Comparison of ENCODE assay signal across 23 mouse cellular contexts in genomic region chr8:34363679-34364078, GRCm38 (mm10).
DNase-seq lines count a peak whose midpoint lies in the region; ATAC-seq lines count a peak whose summit lies in the region.
"Had no signal": no experiment of that assay in that cellular context is flagged by ENCODE, and none has a peak within 500 bp of the region (broad histone marks: within the 10 kb centered on the region; RNA-seq: fewer than 3 reads in every experiment).

No protein-coding gene starts in this region.

- no peak overlapping the region for H3K9ac ChIP-seq in hindbrain, embryonic 15.5 days
- peak overlapping the region; percentile 40 for H3K9ac ChIP-seq in neural tube, embryonic 12.5 days
- H3K9ac ChIP-seq: forebrain, embryonic 12.5 days; heart, embryonic 15.5 days; limb, embryonic 12.5 days; liver, embryonic 12.5 days had no signal

- no peaks in the 10 kb centered on the region for H3K27me3 ChIP-seq in hindbrain, embryonic 15.5 days
- H3K27me3 ChIP-seq in neural tube, embryonic 12.5 days (replicated peaks), result no peaks in the 10 kb centered on the region
- H3K27me3 ChIP-seq: forebrain, embryonic 12.5 days; heart, embryonic 15.5 days; limb, embryonic 12.5 days; liver, embryonic 12.5 days had no signal

- H3K4me1 ChIP-seq in hindbrain, embryonic 15.5 days (replicated peaks), result 0 out of 2 replicates have a peak, but pooled peaks cover 6% of the 10 kb centered on the region
- H3K4me1 ChIP-seq in neural tube, embryonic 12.5 days, result peaks cover 19% of the 10 kb centered on the region
- H3K4me1 ChIP-seq: forebrain, embryonic 12.5 days; heart, embryonic 15.5 days; liver, embryonic 12.5 days had no signal

- H3K4me3 ChIP-seq in hindbrain, embryonic 15.5 days, result no peak overlapping the region
- peak overlapping the region; percentile 21; the same call in 1 of the 2 replicates for H3K4me3 ChIP-seq in neural tube, embryonic 12.5 days
- H3K4me3 ChIP-seq: forebrain, embryonic 12.5 days; heart, embryonic 15.5 days; layer of hippocampus, adult 2 months; left cerebral cortex, adult 2 months; limb, embryonic 12.5 days; liver, embryonic 12.5 days; myocyte had no signal

- H3K4me2 ChIP-seq in hindbrain, embryonic 15.5 days, result peak overlapping the region; percentile 29
- peak overlapping the region; percentile 54 for H3K4me2 ChIP-seq in neural tube, embryonic 12.5 days (replicated peaks)
- H3K4me2 ChIP-seq: forebrain, embryonic 12.5 days; heart, embryonic 15.5 days; limb, embryonic 12.5 days; liver, embryonic 12.5 days had no signal

- H3K36me3 ChIP-seq in hindbrain, embryonic 15.5 days, result no peaks in the 10 kb centered on the region
- H3K36me3 ChIP-seq in neural tube, embryonic 12.5 days, result no peaks in the 10 kb centered on the region
- H3K36me3 ChIP-seq: forebrain, embryonic 12.5 days; heart, embryonic 15.5 days; limb, embryonic 12.5 days; liver, embryonic 12.5 days had no signal

- 42% methylated on average over 13 of the region's 13 CpGs for WGBS in hindbrain, embryonic 15.5 days
- 23% methylated on average over 13 of the region's 13 CpGs for WGBS in neural tube, embryonic 12.5 days

- DNase-seq in embryo, embryonic 10 days (ENCODE audit: low spot score), result peak; percentile 51
- DNase-seq in embryo, embryonic 9.5 days (ENCODE audit: extremely low spot score), result peak; percentile 35
- DNase-seq in cerebellum, postnatal 4 days (ENCODE audit: low spot score in 2 of 2), result no peak
- DNase-seq in layer of hippocampus, postnatal 14 days (ENCODE audit: low spot score in 2 of 2), result no peak
- no peak for DNase-seq in frontal cortex, adult 2 months (ENCODE audit: extremely low spot score in 1 of 2, low spot score in 1 of 2)
- DNase-seq: adrenal gland, adult 2 months; cerebellum, adult 9-11 months; gastrocnemius, postnatal 25 days; lung, adult 2 months; lung, postnatal 4 days; midbrain, embryonic 14.5 days; thymus, postnatal 25 days had no signal

- ATAC-seq in hindbrain, embryonic 15.5 days (ENCODE audit: low FRiP score, low read depth), result no peak
- peak; percentile 82 for ATAC-seq in neural tube, embryonic 12.5 days (ENCODE audit: low FRiP score, low read depth)
- ATAC-seq: intestine, postnatal 0 days; liver, embryonic 12.5 days had no signal

- 0 out of 2 replicates have a peak overlapping the region, but pooled peaks have one; percentile 2 for H3K27ac ChIP-seq in hindbrain, embryonic 15.5 days (replicated peaks)
- peak overlapping the region; percentile 82 for H3K27ac ChIP-seq in neural tube, embryonic 12.5 days
- H3K27ac ChIP-seq: forebrain, embryonic 12.5 days; heart, embryonic 15.5 days; kidney, postnatal 0 days; layer of hippocampus, adult 2 months; left cerebral cortex, adult 2 months; limb, embryonic 12.5 days; liver, embryonic 12.5 days had no signal

- H3K9me3 ChIP-seq in hindbrain, embryonic 15.5 days, result no peaks in the 10 kb centered on the region
- no peaks in the 10 kb centered on the region for H3K9me3 ChIP-seq in neural tube, embryonic 12.5 days
- H3K9me3 ChIP-seq: forebrain, embryonic 12.5 days; heart, embryonic 15.5 days; limb, embryonic 12.5 days; liver, embryonic 12.5 days had no signal

Comparison
In these comparisons a context has a peak if more than half of its experiments do, and no peak if none do; other contexts are left out.
1. DNase-seq: peak in embryo, embryonic 10 days (single experiment) and embryo, embryonic 9.5 days (single experiment); none in cerebellum, postnatal 4 days (0 of 2), layer of hippocampus, postnatal 14 days (0 of 2) and frontal cortex, adult 2 months (0 of 2).